Mouse (Mus musculus) thymus, adult 2 months (tissue): Measurements from ENCODE around the gene Nsmce3. TPM values are rescaled to one million over a fixed set of nuclear protein-coding genes. Genes with fewer than 3 reads are reported as not detected.

Source experiments
- DNase-seq: peaks from one replicate; pipeline ENCODE4 v3.0.0; 2021
- H3K27ac ChIP-seq: fragments of 200-500 bp; 2 replicates; pipeline ENCODE4 v1.5.1; 2012; ENCODE audit warnings: low read length, control low read depth; ENCODE audit not compliant: control insufficient read depth, insufficient read depth
- H3K27me3 ChIP-seq: fragments of 200-500 bp; 2 replicates; pipeline ENCODE4 v1.6.1; 2012; ENCODE audit warnings: mild to moderate bottlenecking, low read length, moderate library complexity, mixed read lengths; ENCODE audit not compliant: control insufficient read depth, insufficient read depth
- H3K36me3 ChIP-seq: fragments of 200-500 bp; 2 replicates; pipeline ENCODE4 v1.6.1; 2012; ENCODE audit warnings: mild to moderate bottlenecking, low read length, moderate library complexity; ENCODE audit not compliant: control insufficient read depth, insufficient read depth
- H3K4me1 ChIP-seq: fragments of 200-500 bp; replicated peaks from 2 replicates; pipeline ENCODE4 v1.6.1; 2012; ENCODE audit warnings: low read length; ENCODE audit not compliant: control insufficient read depth, insufficient read depth
- H3K4me3 ChIP-seq: fragments of 200-500 bp; 2 replicates; pipeline ENCODE4 v1.5.1; 2012; ENCODE audit warnings: mild to moderate bottlenecking, low read length, control low read depth, moderate library complexity; ENCODE audit not compliant: control insufficient read depth, insufficient read depth
- CTCF ChIP-seq: fragments of 200-500 bp; IDR thresholded peaks from 2 replicates; pipeline ENCODE4 v1.5.1; 2012; ENCODE audit warnings: mild to moderate bottlenecking, control low read depth, low read length, moderate library complexity, borderline replicate concordance; ENCODE audit not compliant: control insufficient read depth, poor library complexity, insufficient read depth; ENCODE audit errors: extremely low read depth
- POLR2A ChIP-seq: fragments of 200-500 bp; IDR thresholded peaks from 2 replicates; pipeline ENCODE4 v1.6.1; 2012; ENCODE audit warnings: mild to moderate bottlenecking, low read length, control low read depth, moderate library complexity; ENCODE audit not compliant: control insufficient read depth, poor library complexity, insufficient read depth; ENCODE audit errors: extremely low read depth
- WGBS: fragments of 180-500 bp; shearing (Covaris S2); methylation state at CpG from one replicate; pipeline ENCODE4 v1.1.7; 2018; 5-methylcytosine and 5-hydroxymethylcytosine counted together
- polyA plus RNA-seq: library from polyadenylated mRNA; depleted of rRNA; stranded (reverse); fragments of >200 nt; gene quantifications from 2 replicates; pipeline ENCODE4 v1.2.3, GENCODE M21; 2012; rRNA removed

The Nsmce3 gene
- polyA plus RNA-seq = 6.3 and 7.6 TPM in 2 replicates

GRCm38 (mm10) chr7:64872743-64873241, at the start of gene Nsmce3:
Gene Nsmce3 (minus strand): TSS chr7:64872997.
- TF ChIP-seq POLR2A (peak; percentile 78), CTCF (peak; percentile 57; the same call in 1 of the 2 replicates)
- peak within 1 kb of the TSS; percentile 16; the same call in 1 of the 2 replicates for H3K27ac ChIP-seq
- H3K4me3 ChIP-seq = peak within 1 kb of the TSS; percentile 88
- no peaks in the 10 kb centered on the region for H3K36me3 ChIP-seq
- DNase-seq = peak; percentile 97
- peaks cover 6% of the 10 kb centered on the region for H3K4me1 ChIP-seq
- WGBS = 0% methylated on average over 57 of the region's 57 CpGs
- no peaks in the 10 kb centered on the region for H3K27me3 ChIP-seq

- Histone ChIP-seq H3K27me3 (no peaks in the 10 kb centered on the region; the same call in 1 of the 2 replicates), H3K4me3 (no peak overlapping the region), H3K4me1 (no peaks in the 10 kb centered on the region), H3K27ac (no peak overlapping the region), H3K36me3 (no peaks in the 10 kb centered on the region)
- no peak for DNase-seq
- 91% methylated on average over 13 of the region's 13 CpGs for WGBS
- TF ChIP-seq CTCF = no peak
- TF ChIP-seq POLR2A = no peak
Measured at GRCm38 (mm10) chr7:64921189-64921588, 48.4 kb upstream of the Nsmce3 start.

- H3K4me3 ChIP-seq = no peak overlapping the region
- no peaks in the 10 kb centered on the region for H3K36me3 ChIP-seq
- 87% methylated on average over 5 of the region's 5 CpGs for WGBS
- H3K4me1 ChIP-seq = no peaks in the 10 kb centered on the region
- DNase-seq = no peak
- no peaks in the 10 kb centered on the region for H3K27me3 ChIP-seq
- no peak overlapping the region for H3K27ac ChIP-seq
- TF ChIP-seq POLR2A (no peak), CTCF (no peak)
Measured at GRCm38 (mm10) chr7:64920735-64921134, 47.9 kb upstream of the Nsmce3 start.

- no peak overlapping the region for H3K27ac ChIP-seq
- no peaks in the 10 kb centered on the region for H3K4me1 ChIP-seq
- no peak overlapping the region for H3K4me3 ChIP-seq
- no peaks in the 10 kb centered on the region for H3K27me3 ChIP-seq
- no peak for DNase-seq
- 64% methylated on average over 7 of the region's 7 CpGs for WGBS
- H3K36me3 ChIP-seq = no peaks in the 10 kb centered on the region
- TF ChIP-seq POLR2A = no peak
- no peak for TF ChIP-seq CTCF
Measured at GRCm38 (mm10) chr7:64916654-64917053, 43.9 kb upstream of the Nsmce3 start.

- TF ChIP-seq POLR2A (no peak), CTCF (no peak)
- no peaks in the 10 kb centered on the region for H3K4me1 ChIP-seq
- no peaks in the 10 kb centered on the region for H3K36me3 ChIP-seq
- H3K4me3 ChIP-seq = no peak overlapping the region
- no peaks in the 10 kb centered on the region for H3K27me3 ChIP-seq
- no peak for DNase-seq
- 98% methylated on average over 2 of the region's 2 CpGs for WGBS
- no peak overlapping the region for H3K27ac ChIP-seq
Measured at GRCm38 (mm10) chr7:64915121-64915520, 42.3 kb upstream of the Nsmce3 start.

GRCm38 (mm10) chr7:64911945-64912344, 39.1 kb upstream of the Nsmce3 start:
- no peaks in the 10 kb centered on the region for H3K27me3 ChIP-seq
- no peak overlapping the region for H3K27ac ChIP-seq
- no peak for DNase-seq
- TF ChIP-seq CTCF = no peak
- TF ChIP-seq POLR2A = no peak
- no peaks in the 10 kb centered on the region for H3K36me3 ChIP-seq
- no peak overlapping the region for H3K4me3 ChIP-seq
- 74% methylated on average over 2 of the region's 2 CpGs for WGBS
- no peaks in the 10 kb centered on the region for H3K4me1 ChIP-seq

GRCm38 (mm10) chr7:64910208-64910607, 37.4 kb upstream of the Nsmce3 start:
- H3K27ac ChIP-seq = no peak overlapping the region
- no peaks in the 10 kb centered on the region for H3K27me3 ChIP-seq
- H3K4me1 ChIP-seq = no peaks in the 10 kb centered on the region
- DNase-seq = no peak
- WGBS = 92% methylated on average over 2 of the region's 2 CpGs
- no peak overlapping the region for H3K4me3 ChIP-seq
- TF ChIP-seq POLR2A = no peak
- TF ChIP-seq CTCF = no peak
- H3K36me3 ChIP-seq = no peaks in the 10 kb centered on the region
